Mouse (Mus musculus): Measurements from ENCODE around the gene Ndufs2. TPM values are rescaled to one million over a fixed set of nuclear protein-coding genes. Genes with fewer than 3 reads are reported as not detected.
A peak's percentile ranks its signal among the peaks of the same experiment; 100 is the strongest.

The Ndufs2 gene
- polyA plus RNA-seq (2015; fragmentation: Nextera tagmentation; extraction: Ambion mirVana): 172 and 188 TPM in 2 replicates

GRCm38 (mm10) chr1:171250680-171251593 is at the start of gene Ndufs2:
Ndufs2 (minus strand) TSS chr1:171251388.
- no peak for DNase-seq (ENCODE audit: low spot score)
- Histone ChIP-seq H3K4me1 (ENCODE audit: insufficient read depth, low read depth, low read length) (peaks cover 19% of the 10 kb centered on the region; the same call in 1 of the 2 replicates), H3K36me3 (ENCODE audit: insufficient read depth, low read length) (no peaks in the 10 kb centered on the region), H3K9me3 (ENCODE audit: low read length) (no peaks in the 10 kb centered on the region), H3K9ac (replicated peaks; ENCODE audit: low read depth) (no peak within 1 kb of the TSS), H3K4me3 (ENCODE audit: low read depth, low read length) (peak within 1 kb of the TSS; percentile 5), H3K27ac (ENCODE audit: low read length) (peak within 1 kb of the TSS; percentile 59), H3K4me2 (replicated peaks; ENCODE audit: low read depth, low read length) (peak within 1 kb of the TSS; percentile 45), H3K27me3 (replicated peaks; ENCODE audit: insufficient read depth, low read length) (no peaks in the 10 kb centered on the region)
- TF ChIP-seq CTCF (IDR thresholded peaks at IDR 0.05) (no peak), EP300 (IDR thresholded peaks at IDR 0.05) (no peak)
- 21% methylated on average over 21 of the region's 26 CpGs for WGBS
- ATAC-seq: no peak

GRCm38 (mm10) chr1:171298226-171298625 is 47.0 kb upstream of the Ndufs2 start:
- H3K9me3 ChIP-seq (ENCODE audit: low read length): no peaks in the 10 kb centered on the region
- H3K36me3 ChIP-seq (ENCODE audit: insufficient read depth, low read length): no peaks in the 10 kb centered on the region
- 0 out of 2 replicates have a peak, but pooled peaks cover 3% of the 10 kb centered on the region for H3K27me3 ChIP-seq (replicated peaks; ENCODE audit: insufficient read depth, low read length)
- no peak overlapping the region for H3K4me2 ChIP-seq (replicated peaks; ENCODE audit: low read depth, low read length)
- no peak overlapping the region for H3K27ac ChIP-seq (ENCODE audit: low read length)
- ATAC-seq (no peak), DNase-seq (ENCODE audit: low spot score) (no peak)
- no peak overlapping the region for H3K4me3 ChIP-seq (ENCODE audit: low read depth, low read length)
- WGBS: 51% methylated on average over 3 of the region's 3 CpGs
- H3K4me1 ChIP-seq (ENCODE audit: insufficient read depth, low read depth, low read length): peaks cover 5% of the 10 kb centered on the region; the same call in 1 of the 2 replicates
- H3K9ac ChIP-seq (replicated peaks; ENCODE audit: low read depth): no peak overlapping the region
- TF ChIP-seq CTCF (IDR thresholded peaks at IDR 0.05) (no peak), EP300 (IDR thresholded peaks at IDR 0.05) (no peak)

GRCm38 (mm10) chr1:171295063-171295402 is 43.8 kb upstream of the Ndufs2 start:
- H3K4me3 ChIP-seq (ENCODE audit: low read depth, low read length): peak overlapping the region; percentile 83
- H3K36me3 ChIP-seq (ENCODE audit: insufficient read depth, low read length): no peaks in the 10 kb centered on the region
- H3K4me2 ChIP-seq (replicated peaks; ENCODE audit: low read depth, low read length): peak overlapping the region; percentile 63
- no peak for DNase-seq (ENCODE audit: low spot score)
- TF ChIP-seq EP300 (IDR thresholded peaks at IDR 0.05) (no peak), CTCF (IDR thresholded peaks at IDR 0.05) (no peak)
- H3K27me3 ChIP-seq (replicated peaks; ENCODE audit: insufficient read depth, low read length): 0 out of 2 replicates have a peak, but pooled peaks cover 3% of the 10 kb centered on the region
- peak; percentile 12; the same call in 1 of the 2 replicates for ATAC-seq
- H3K27ac ChIP-seq (ENCODE audit: low read length): peak overlapping the region; percentile 96
- peaks cover 5% of the 10 kb centered on the region; the same call in 1 of the 2 replicates for H3K4me1 ChIP-seq (ENCODE audit: insufficient read depth, low read depth, low read length)
- H3K9ac ChIP-seq (replicated peaks; ENCODE audit: low read depth): peak overlapping the region; percentile 97; the same call in 1 of the 2 replicates
- no peaks in the 10 kb centered on the region for H3K9me3 ChIP-seq (ENCODE audit: low read length)
- 11% methylated on average over 3 of the region's 3 CpGs for WGBS

DNA sequence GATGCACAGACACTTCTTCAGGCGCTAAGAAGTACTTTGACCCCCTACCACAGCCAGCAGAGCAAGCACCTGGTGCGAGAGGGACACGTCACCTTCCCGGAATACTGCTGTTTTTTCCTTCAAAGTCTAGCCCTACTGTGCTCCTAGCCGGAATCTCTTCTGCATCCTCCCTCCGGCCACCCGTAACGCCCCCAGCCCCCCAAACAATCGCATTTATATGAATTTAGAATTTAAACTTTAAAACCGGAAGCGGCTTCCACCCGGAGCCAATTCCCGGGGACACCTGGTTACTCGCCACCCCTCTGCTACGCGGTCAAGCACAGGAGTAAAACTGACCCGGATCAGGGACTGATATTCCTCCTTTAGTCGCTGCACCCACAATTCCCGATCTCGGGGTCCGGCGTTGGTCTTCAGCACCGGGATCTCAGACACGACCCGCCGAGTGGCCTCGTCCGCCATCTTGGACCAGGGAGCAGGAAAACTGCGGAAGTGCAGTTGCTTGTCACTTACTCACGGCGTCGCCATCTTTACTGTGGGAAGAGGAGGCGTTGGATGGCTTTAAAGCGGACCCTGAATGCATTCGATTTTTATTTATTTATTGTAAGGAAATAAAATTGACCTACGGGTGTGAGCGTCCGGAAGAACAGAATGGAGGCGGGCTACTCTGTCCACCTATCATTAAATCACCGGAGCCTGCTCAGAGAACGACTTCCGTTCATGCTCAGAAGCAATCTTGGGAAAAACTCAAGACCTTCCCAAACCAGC is 43.3 kb upstream of the Ndufs2 start, which contains the start of gene Ufc1:
Gene Ufc1, minus strand, starts transcription at position 727 of the 765 bp plus-strand sequence.
- Histone ChIP-seq H3K9me3 (ENCODE audit: low read length) (no peaks in the 10 kb centered on the region), H3K4me2 (replicated peaks; ENCODE audit: low read depth, low read length) (peak within 1 kb of the TSS; percentile 63), H3K4me3 (ENCODE audit: low read depth, low read length) (peak within 1 kb of the TSS; percentile 83), H3K4me1 (ENCODE audit: insufficient read depth, low read depth, low read length) (peaks cover 5% of the 10 kb centered on the region; the same call in 1 of the 2 replicates), H3K36me3 (ENCODE audit: insufficient read depth, low read length) (no peaks in the 10 kb centered on the region), H3K9ac (replicated peaks; ENCODE audit: low read depth) (peak within 1 kb of the TSS; percentile 97), H3K27me3 (replicated peaks; ENCODE audit: insufficient read depth, low read length) (0 out of 2 replicates have a peak, but pooled peaks cover 3% of the 10 kb centered on the region), H3K27ac (ENCODE audit: low read length) (peak within 1 kb of the TSS; percentile 96)
- DNase-seq (ENCODE audit: low spot score) (peak; percentile 96), ATAC-seq (peak; percentile 92)
- peak; percentile 59 for TF ChIP-seq EP300 (IDR thresholded peaks at IDR 0.05)
- peak; percentile 54 for TF ChIP-seq CTCF (IDR thresholded peaks at IDR 0.05)
- WGBS: under 1% methylated on average over 42 of the region's 42 CpGs

DNA sequence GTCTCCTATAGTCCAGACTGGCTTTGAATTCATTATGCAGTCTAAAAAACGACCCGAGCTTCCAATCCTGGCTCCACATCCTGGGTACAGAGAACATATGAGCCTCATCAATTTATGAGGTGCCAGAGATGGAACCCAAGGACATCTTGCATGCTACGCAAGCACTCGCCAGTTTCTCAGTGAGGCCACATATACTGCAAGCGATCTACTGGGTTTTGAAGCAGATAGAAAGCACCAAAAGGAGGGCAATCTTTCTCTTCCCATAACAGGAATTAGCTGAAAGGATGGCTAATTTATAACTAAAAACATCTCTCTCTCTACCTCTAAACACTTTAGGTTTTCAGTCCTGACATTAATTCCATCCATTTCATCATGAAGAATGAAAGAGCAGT is 42.7 kb upstream of the Ndufs2 start:
- peak overlapping the region; percentile 63 for H3K4me2 ChIP-seq (replicated peaks; ENCODE audit: low read depth, low read length)
- 27% methylated on average over 5 of the region's 5 CpGs for WGBS

More for the DNA sequence above, 42.7 kb upstream of the Ndufs2 start:
- TF ChIP-seq CTCF (IDR thresholded peaks at IDR 0.05) (no peak), EP300 (IDR thresholded peaks at IDR 0.05) (no peak)
- Histone ChIP-seq H3K4me1 (ENCODE audit: insufficient read depth, low read depth, low read length) (peaks cover 5% of the 10 kb centered on the region; the same call in 1 of the 2 replicates), H3K27me3 (replicated peaks; ENCODE audit: insufficient read depth, low read length) (0 out of 2 replicates have a peak, but pooled peaks cover 3% of the 10 kb centered on the region), H3K27ac (ENCODE audit: low read length) (peak overlapping the region; percentile 96), H3K4me3 (ENCODE audit: low read depth, low read length) (peak overlapping the region; percentile 83), H3K9ac (replicated peaks; ENCODE audit: low read depth) (peak overlapping the region; percentile 97), H3K36me3 (ENCODE audit: insufficient read depth, low read length) (no peaks in the 10 kb centered on the region), H3K9me3 (ENCODE audit: low read length) (no peaks in the 10 kb centered on the region)
- peak; percentile 41 for DNase-seq (ENCODE audit: low spot score)
- no peak for ATAC-seq
